Mouse (Mus musculus) frontal cortex, adult 2 months (tissue): ENCODE measurements around the gene Krtcap3. TPM values are rescaled to one million over a fixed set of nuclear protein-coding genes. Genes with fewer than 3 reads are reported as not detected.

Experiments
- DNase-seq, 2 experiments: peaks; one replicate each; pipeline ENCODE4 v3.0.0; 2022; ENCODE audit warnings: low spot score in 1 of 2; ENCODE audit errors: extremely low spot score in 1 of 2
- polyA plus RNA-seq: library from polyadenylated mRNA; depleted of rRNA; stranded (reverse); fragments of >200 nt; gene quantifications from 2 replicates; pipeline ENCODE4 v1.2.3, GENCODE M21; 2012; rRNA removed

The Krtcap3 gene
- polyA plus RNA-seq, 1 experiment, result 3.0 TPM

- DNase-seq, result no peak
These were observed 46.5 kb downstream of the Krtcap3 start for GRCm38 (mm10) chr5:31297981-31298380.

GRCm38 (mm10) chr5:31298486-31298885 is 47.0 kb downstream of the Krtcap3 start:
- no peak for DNase-seq

- DNase-seq, result no peak
These were observed 50.4 kb downstream of the Krtcap3 start for GRCm38 (mm10) chr5:31301866-31302265.

Other genes with a start within 250 kb of the Krtcap3 start
- 175 TPM in 2 replicates for gene Atraid, start 203.4 kb upstream of the Krtcap3 start, polyA plus RNA-seq
- gene Slc5a6, start 202.8 kb upstream of the Krtcap3 start, polyA plus RNA-seq, result 33.1 and 35.2 TPM in 2 replicates
- gene Cad, start 196.9 kb upstream of the Krtcap3 start, polyA plus RNA-seq, result 14.8 and 18.0 TPM in 2 replicates
- gene Dnajc5g, start 145.4 kb upstream of the Krtcap3 start, polyA plus RNA-seq, result not detected in 2 replicates
- 140 and 173 TPM in 2 replicates for gene Slc30a3, start 143.5 kb upstream of the Krtcap3 start, polyA plus RNA-seq
- 0.64 and 2.0 TPM in 2 replicates for gene Trim54, start 135.0 kb upstream of the Krtcap3 start, polyA plus RNA-seq
- 2.0 and 2.7 TPM in 2 replicates for gene Ucn, start 112.9 kb upstream of the Krtcap3 start, polyA plus RNA-seq
- gene Mpv17, start 97.4 kb upstream of the Krtcap3 start, polyA plus RNA-seq, result 98.3 and 108 TPM in 2 replicates
- gene Gm29609, start 71.8 kb upstream of the Krtcap3 start, polyA plus RNA-seq, result 3.0 and 4.0 TPM in 2 replicates
- gene Gtf3c2, start 71.5 kb upstream of the Krtcap3 start, polyA plus RNA-seq, result 80.3 and 89.9 TPM in 2 replicates
- gene Snx17, start 58.5 kb upstream of the Krtcap3 start, polyA plus RNA-seq, result 86.9 and 89.2 TPM in 2 replicates
- 50.6 and 63.3 TPM in 2 replicates for gene Eif2b4, start 58.3 kb upstream of the Krtcap3 start, polyA plus RNA-seq
- gene Zfp513, start 49.4 kb upstream of the Krtcap3 start, polyA plus RNA-seq, result 44.6 and 47.2 TPM in 2 replicates
- 90.8 and 98.9 TPM in 2 replicates for gene Ppm1g, start 31.0 kb upstream of the Krtcap3 start, polyA plus RNA-seq
- gene Nrbp1, start 10.8 kb upstream of the Krtcap3 start, polyA plus RNA-seq, result 99.9 and 116 TPM in 2 replicates
- gene Gm9970, start 10.5 kb upstream of the Krtcap3 start, polyA plus RNA-seq, result not detected in 2 replicates
- 69.6 and 78.0 TPM in 2 replicates for gene Ift172, start 39.4 kb downstream of the Krtcap3 start, polyA plus RNA-seq
- 132 and 178 TPM in 2 replicates for gene Fndc4, start 44.4 kb downstream of the Krtcap3 start, polyA plus RNA-seq
- 0.16 and 0.23 TPM in 2 replicates for gene Gckr, start 45.8 kb downstream of the Krtcap3 start, polyA plus RNA-seq
- gene Zfp512, start 200.7 kb downstream of the Krtcap3 start, polyA plus RNA-seq, result 46.1 and 51.9 TPM in 2 replicates
- not detected in 2 replicates for gene 4930548H24Rik, start 234.0 kb downstream of the Krtcap3 start, polyA plus RNA-seq
- gene Gpn1, start 243.1 kb downstream of the Krtcap3 start, polyA plus RNA-seq, result 22.0 and 26.7 TPM in 2 replicates